Mouse (Mus musculus) hindbrain, embryonic 14.5 days (tissue): ENCODE results near the gene Chchd2. TPM values are rescaled to one million over a fixed set of nuclear protein-coding genes. Genes with fewer than 3 reads are reported as not detected.

Source experiments
- ATAC-seq: fragments of 200-750 bp; cut with Nextera tagmentation; 2 replicates; pipeline ENCODE4 v1.8.0; 2017; ENCODE audit warnings: moderate number of reproducible peaks, mild to moderate bottlenecking, moderate TSS enrichment, moderate library complexity; ENCODE audit not compliant: low FRiP score
- DNase-seq: peaks from one replicate; pipeline ENCODE4 v3.0.0-alpha.2; 2015; ENCODE audit warnings: low spot score
- H3K27ac ChIP-seq: fragments of 300-500 bp; sonication (generic); 2 replicates; pipeline ENCODE4 v1.5.1; 2014; ENCODE audit warnings: mild to moderate bottlenecking, moderate library complexity
- H3K27me3 ChIP-seq: fragments of 300-500 bp; sonication (generic); 2 replicates; pipeline ENCODE4 v1.6.1; 2014; ENCODE audit warnings: mild to moderate bottlenecking, low read length, mixed read lengths; ENCODE audit not compliant: control insufficient read depth, insufficient read depth
- H3K36me3 ChIP-seq: fragments of 300-500 bp; sonication (generic); replicated peaks from 2 replicates; pipeline ENCODE4 v1.6.1; 2014; ENCODE audit not compliant: control insufficient read depth, insufficient read depth
- H3K4me1 ChIP-seq: fragments of 300-500 bp; sonication (generic); replicated peaks from 2 replicates; pipeline ENCODE4 v1.6.1; 2014; ENCODE audit warnings: antibody characterized with exemption, low read length, mixed read lengths; ENCODE audit not compliant: control insufficient read depth, insufficient read depth
- H3K4me2 ChIP-seq: fragments of 300-500 bp; sonication (generic); replicated peaks from 2 replicates; pipeline ENCODE4 v1.6.1; 2014; ENCODE audit warnings: mild to moderate bottlenecking, moderate library complexity
- H3K4me3 ChIP-seq: fragments of 300-500 bp; sonication (generic); replicated peaks from 2 replicates; pipeline ENCODE4 v1.5.1; 2014; ENCODE audit warnings: mild to moderate bottlenecking, low read length
- H3K9ac ChIP-seq: fragments of 300-500 bp; sonication (generic); 2 replicates; pipeline ENCODE4 v1.6.1; 2014
- H3K9me3 ChIP-seq: fragments of 300-500 bp; sonication (generic); 2 replicates; pipeline ENCODE4 v1.6.1; 2016; ENCODE audit warnings: low read length; ENCODE audit not compliant: control insufficient read depth
- WGBS: fragments of 180-500 bp; shearing (Covaris S2); extraction: QIAGEN DNeasy Blood & Tissue Kit; methylation state at CpG from one replicate; pipeline ENCODE4 v1.1.7; 2014; 5-methylcytosine and 5-hydroxymethylcytosine counted together
- polyA plus RNA-seq: library from polyadenylated mRNA; unstranded; fragments of >200 nt; fragmentation: Nextera tagmentation; extraction: Ambion mirVana; gene quantifications from 2 replicates; pipeline ENCODE4 v1.2.1, GENCODE M21; 2014

The Chchd2 gene
- polyA plus RNA-seq, 1 experiment from 2014 or later = 793 TPM

DNA sequence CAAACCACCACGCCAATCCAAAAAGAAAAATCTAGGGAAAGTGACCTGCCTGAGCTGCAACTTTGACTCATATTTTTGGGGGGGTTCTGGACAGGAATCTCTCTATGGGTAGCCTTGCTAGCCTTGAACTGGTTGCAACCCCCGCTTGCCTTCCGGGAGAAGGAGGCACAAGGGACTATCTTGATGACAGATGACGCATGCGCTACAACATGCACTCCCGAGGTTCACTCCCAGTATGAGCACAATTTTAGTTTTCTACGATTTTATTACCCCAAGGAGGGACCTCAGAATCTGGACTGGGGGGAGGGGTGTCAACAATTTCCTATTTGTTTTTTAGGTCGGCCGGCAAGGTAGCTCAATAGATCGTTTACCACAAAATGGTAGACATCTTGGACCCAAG is 999 bp downstream of the Chchd2 start:
- peak overlapping the region; percentile 90 for H3K9ac ChIP-seq
- peak; percentile 35 for DNase-seq
- H3K36me3 ChIP-seq = peaks cover 35% of the 10 kb centered on the region
- H3K27me3 ChIP-seq = no peaks in the 10 kb centered on the region
- H3K4me3 ChIP-seq = peak overlapping the region; percentile 97
- WGBS = 43% methylated on average over 10 of the region's 10 CpGs
- peak overlapping the region; percentile 93 for H3K27ac ChIP-seq
- peaks cover 13% of the 10 kb centered on the region for H3K4me1 ChIP-seq
- peak overlapping the region; percentile 86 for H3K4me2 ChIP-seq
- no peaks in the 10 kb centered on the region for H3K9me3 ChIP-seq
- ATAC-seq = no peak

- Histone ChIP-seq H3K36me3 (peaks cover 49% of the 10 kb centered on the region), H3K9ac (no peak overlapping the region), H3K4me3 (no peak overlapping the region), H3K4me2 (no peak overlapping the region), H3K9me3 (no peaks in the 10 kb centered on the region), H3K27ac (no peak overlapping the region), H3K27me3 (no peaks in the 10 kb centered on the region), H3K4me1 (no peaks in the 10 kb centered on the region; the same call in 1 of the 2 replicates)
- ATAC-seq = no peak
- 84% methylated on average over 3 of the region's 3 CpGs for WGBS
- DNase-seq = no peak
These were observed 7.4 kb downstream of the Chchd2 start for GRCm38 (mm10) chr5:129879888-129880287.

GRCm38 (mm10) chr5:129878946-129879345 is 8.3 kb downstream of the Chchd2 start:
- Histone ChIP-seq H3K4me2 (no peak overlapping the region), H3K9me3 (no peaks in the 10 kb centered on the region), H3K36me3 (peaks cover 40% of the 10 kb centered on the region), H3K9ac (no peak overlapping the region), H3K27ac (no peak overlapping the region), H3K4me3 (no peak overlapping the region), H3K27me3 (no peaks in the 10 kb centered on the region), H3K4me1 (no peaks in the 10 kb centered on the region)
- WGBS = 66% methylated on average over 2 of the region's 2 CpGs
- ATAC-seq (no peak), DNase-seq (peak; percentile 39)

DNA sequence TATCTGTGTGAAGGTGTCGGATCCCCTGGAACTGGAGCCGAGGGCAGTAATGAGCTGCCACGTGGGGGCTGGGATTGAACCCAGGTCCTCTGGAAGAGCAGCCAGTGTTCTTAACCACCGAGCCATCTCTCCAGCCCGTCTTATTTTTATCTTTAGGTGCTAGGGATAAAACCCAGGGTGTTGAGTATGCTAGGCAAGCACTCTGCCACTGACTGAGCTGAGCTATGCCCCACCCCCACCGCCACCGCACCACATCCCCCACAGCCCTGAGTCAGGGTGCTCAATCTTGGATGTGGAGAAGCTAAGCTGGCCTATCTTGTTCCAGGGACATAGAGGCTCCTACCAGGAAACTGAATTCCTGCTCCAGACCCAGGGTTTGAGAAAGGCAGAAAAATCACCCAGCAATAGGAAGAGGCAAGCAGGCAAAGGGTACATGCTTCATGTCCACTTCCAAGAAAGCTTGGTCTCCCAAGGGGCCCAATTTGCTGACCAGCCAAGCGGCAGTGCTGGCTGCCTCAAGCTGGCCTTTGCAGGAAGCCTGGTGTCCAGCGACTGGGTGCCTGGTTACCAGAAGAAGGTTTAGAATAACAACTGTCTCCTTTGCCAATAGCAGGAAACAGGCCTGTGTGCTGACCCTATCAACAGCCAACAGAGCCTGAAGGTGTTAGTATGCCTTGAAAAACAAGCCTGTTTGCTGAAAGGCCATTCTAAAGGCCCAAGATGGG is 9.4 kb downstream of the Chchd2 start:
- ATAC-seq (no peak), DNase-seq (no peak)
- 80% methylated on average over 9 of the region's 9 CpGs for WGBS

DNA sequence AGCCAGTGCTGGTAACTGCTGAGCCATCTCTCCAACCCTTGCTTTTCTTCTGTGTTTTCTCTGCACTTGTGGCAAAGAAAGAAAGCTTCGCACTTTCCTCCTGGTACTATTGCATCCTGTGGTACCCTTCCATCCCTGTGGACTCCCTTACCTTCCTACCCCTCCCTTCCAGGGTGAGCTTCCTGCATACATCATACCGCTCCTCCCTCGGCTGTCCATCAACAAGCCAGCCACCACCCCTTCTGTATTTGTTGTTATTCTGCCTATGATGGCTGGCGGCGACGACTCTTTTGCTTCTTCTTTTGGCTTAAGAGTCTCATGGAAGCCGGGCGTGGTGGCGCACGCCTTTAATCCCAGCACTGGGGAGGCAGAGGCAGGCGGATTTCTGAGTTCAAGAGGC is 12.2 kb downstream of the Chchd2 start:
- Histone ChIP-seq H3K4me3 (no peak overlapping the region), H3K9ac (no peak overlapping the region), H3K36me3 (peaks cover 8% of the 10 kb centered on the region), H3K4me1 (no peaks in the 10 kb centered on the region), H3K27me3 (no peaks in the 10 kb centered on the region), H3K9me3 (no peaks in the 10 kb centered on the region), H3K27ac (no peak overlapping the region), H3K4me2 (no peak overlapping the region)
- ATAC-seq (no peak), DNase-seq (no peak)
- 83% methylated on average over 11 of the region's 11 CpGs for WGBS

More for the DNA sequence above, 9.4 kb downstream of the Chchd2 start:
- Histone ChIP-seq H3K9ac (no peak overlapping the region), H3K36me3 (peaks cover 33% of the 10 kb centered on the region), H3K4me2 (no peak overlapping the region), H3K4me3 (no peak overlapping the region), H3K4me1 (no peaks in the 10 kb centered on the region), H3K9me3 (no peaks in the 10 kb centered on the region), H3K27me3 (no peaks in the 10 kb centered on the region), H3K27ac (no peak overlapping the region)

GRCm38 (mm10) chr5:129873942-129874341 is 13.3 kb downstream of the Chchd2 start:
- Histone ChIP-seq H3K4me2 (no peak overlapping the region), H3K27ac (no peak overlapping the region), H3K27me3 (no peaks in the 10 kb centered on the region), H3K4me1 (no peaks in the 10 kb centered on the region), H3K9ac (no peak overlapping the region), H3K4me3 (no peak overlapping the region), H3K9me3 (no peaks in the 10 kb centered on the region), H3K36me3 (no peaks in the 10 kb centered on the region)
- WGBS = 85% methylated on average over 12 of the region's 12 CpGs
- no peak for ATAC-seq
- no peak for DNase-seq

DNA sequence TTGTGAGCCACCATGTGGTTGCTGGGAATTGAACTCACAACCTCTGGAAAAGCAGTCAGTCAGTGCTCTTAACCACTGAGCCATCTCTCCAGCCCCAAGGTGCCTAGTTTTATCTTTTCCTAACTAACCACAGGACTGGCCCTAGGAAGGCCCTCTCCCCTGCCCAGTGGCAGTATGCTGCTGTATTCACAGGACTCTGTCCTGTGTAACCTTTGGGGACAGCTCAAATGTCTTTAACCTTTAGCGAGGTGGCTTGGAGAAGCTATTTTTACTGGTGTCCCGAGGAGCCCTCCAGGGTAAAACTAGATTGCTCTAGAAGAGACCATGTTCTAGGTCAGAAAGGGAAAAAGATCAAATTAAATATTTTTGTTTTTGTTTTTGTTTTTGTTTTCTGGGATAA is 16.0 kb downstream of the Chchd2 start:
- Histone ChIP-seq H3K27me3 (no peaks in the 10 kb centered on the region), H3K4me2 (no peak overlapping the region), H3K9me3 (no peaks in the 10 kb centered on the region), H3K4me3 (no peak overlapping the region), H3K27ac (no peak overlapping the region), H3K36me3 (no peaks in the 10 kb centered on the region), H3K4me1 (no peaks in the 10 kb centered on the region), H3K9ac (no peak overlapping the region)
- ATAC-seq = no peak
- no peak for DNase-seq
- WGBS = 83% methylated on average over 2 of the region's 2 CpGs

GRCm38 (mm10) chr5:129869238-129869995 is 17.9 kb downstream of the Chchd2 start:
- no peak for ATAC-seq
- H3K9ac ChIP-seq = no peak overlapping the region
- 90% methylated on average over 19 of the region's 19 CpGs for WGBS

GRCm38 (mm10) chr5:129865841-129866240 is 21.4 kb downstream of the Chchd2 start:
- no peak overlapping the region for H3K4me2 ChIP-seq
- ATAC-seq = no peak
- no peaks in the 10 kb centered on the region for H3K9me3 ChIP-seq
- H3K9ac ChIP-seq = no peak overlapping the region
- WGBS = 88% methylated on average over 12 of the region's 12 CpGs
- peaks cover 23% of the 10 kb centered on the region for H3K36me3 ChIP-seq
- H3K4me1 ChIP-seq = no peaks in the 10 kb centered on the region
- no peak overlapping the region for H3K27ac ChIP-seq
- DNase-seq = no peak
- no peak overlapping the region for H3K4me3 ChIP-seq
- no peaks in the 10 kb centered on the region for H3K27me3 ChIP-seq

More at GRCm38 (mm10) chr5:129869238-129869995, 17.9 kb downstream of the Chchd2 start:
- Histone ChIP-seq H3K9me3 (no peaks in the 10 kb centered on the region), H3K4me3 (no peak overlapping the region), H3K36me3 (no peaks in the 10 kb centered on the region), H3K4me1 (no peaks in the 10 kb centered on the region), H3K27ac (no peak overlapping the region), H3K4me2 (no peak overlapping the region), H3K27me3 (no peaks in the 10 kb centered on the region)
- no peak for DNase-seq
